Mouse (Mus musculus): ENCODE measurements at regions not wholly inside any gene's neighbourhood (a gene's known extent, or its start where the extent isn't known, plus 50 kb on each side); places are given as distances from the start of the nearest gene placed in this dataset.

DNA sequence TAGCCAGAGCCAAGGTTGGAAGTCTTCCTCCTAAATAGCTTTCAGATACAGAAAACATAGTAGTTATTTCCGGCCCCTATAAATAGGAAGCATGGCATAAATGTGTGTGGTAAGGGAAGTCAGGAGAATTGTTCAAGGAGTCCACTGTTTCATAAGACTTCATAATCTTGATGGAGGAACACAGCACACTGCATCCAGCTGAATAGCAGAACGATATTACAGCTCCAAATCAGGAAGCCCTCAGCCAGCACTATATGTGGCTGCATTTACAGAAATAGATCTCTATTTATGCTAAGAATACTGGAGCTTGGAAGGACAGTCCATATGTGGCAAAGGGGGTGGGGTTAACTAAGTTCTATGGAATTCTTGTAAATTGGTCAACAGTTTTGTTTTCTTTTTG lies 371.1 kb downstream of the Elavl2 start:
- no peak overlapping the region for H3K4me3 ChIP-seq (ENCODE audit: insufficient read depth in 1 of 2, low read depth in 2 of 2, low read length in 2 of 2)
- H3K9me3 ChIP-seq (ENCODE audit: control insufficient read depth, low read length), result no peaks in the 10 kb centered on the region
- no peak for TF ChIP-seq EP300 (IDR thresholded peaks at IDR 0.05; ENCODE audit: low read depth)
- no peak for TF ChIP-seq CTCF (IDR thresholded peaks at IDR 0.05; ENCODE audit: low read depth)
- no peak overlapping the region for H3K4me2 ChIP-seq (ENCODE audit: low read depth)
- ATAC-seq (ENCODE audit: insufficient read depth) (no peak), DNase-seq (ENCODE audit: low read depth in 3 of 3, low spot score in 3 of 3) (no peak)
- 50% methylated on average over 2 of the region's 2 CpGs for WGBS (ENCODE audit: insufficient replicate concordance)
- no peak overlapping the region for H3K27ac ChIP-seq
- no peaks in the 10 kb centered on the region for H3K4me1 ChIP-seq (replicated peaks; ENCODE audit: control insufficient read depth in 2 of 2, insufficient read depth in 2 of 2, low read length in 1 of 2)
- no peak overlapping the region for H3K9ac ChIP-seq (replicated peaks)
- H3K36me3 ChIP-seq (replicated peaks; ENCODE audit: control insufficient read depth, insufficient read depth, low read depth), result no peaks in the 10 kb centered on the region
- H3K27me3 ChIP-seq (ENCODE audit: control insufficient read depth, insufficient read depth, low read length), result no peaks in the 10 kb centered on the region

DNA sequence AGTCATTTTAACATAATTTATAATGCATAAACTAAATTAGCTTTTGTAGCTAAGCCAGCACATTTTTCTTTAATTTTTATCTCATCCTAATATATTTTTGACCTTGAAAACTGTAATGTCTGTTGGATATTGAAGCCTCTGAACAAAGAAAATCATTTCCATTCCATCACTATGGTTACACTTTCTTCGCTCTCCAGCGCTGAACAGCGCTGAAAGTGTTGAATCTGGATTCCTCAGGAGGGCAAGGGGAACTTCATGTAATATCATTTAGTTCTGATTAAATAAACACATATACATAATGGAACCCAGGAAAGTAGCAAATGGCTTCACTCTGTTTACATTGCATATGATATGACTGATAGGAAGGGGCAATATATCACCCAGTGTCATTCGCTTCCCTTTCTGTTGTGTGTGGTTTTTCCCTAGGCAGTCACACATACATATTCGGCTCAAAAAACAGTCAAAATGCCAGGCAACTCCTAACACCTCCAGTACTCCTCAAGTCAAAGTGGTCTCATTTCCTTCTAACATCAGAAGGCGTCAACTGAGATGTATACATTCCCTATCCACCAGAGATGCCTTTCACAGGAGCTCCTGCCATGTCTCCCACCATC lies 372.5 kb downstream of the Elavl2 start:
- Histone ChIP-seq H3K27me3 (ENCODE audit: control insufficient read depth, insufficient read depth, low read length) (no peaks in the 10 kb centered on the region), H3K36me3 (replicated peaks; ENCODE audit: control insufficient read depth, insufficient read depth, low read depth) (no peaks in the 10 kb centered on the region), H3K4me3 (ENCODE audit: insufficient read depth in 1 of 2, low read depth in 2 of 2, low read length in 2 of 2) (no peak overlapping the region), H3K9ac (replicated peaks) (no peak overlapping the region), H3K4me2 (ENCODE audit: low read depth) (no peak overlapping the region), H3K4me1 (replicated peaks; ENCODE audit: control insufficient read depth in 2 of 2, insufficient read depth in 2 of 2, low read length in 1 of 2) (no peaks in the 10 kb centered on the region), H3K27ac (no peak overlapping the region), H3K9me3 (ENCODE audit: control insufficient read depth, low read length) (no peaks in the 10 kb centered on the region)
- no peak for TF ChIP-seq EP300 (IDR thresholded peaks at IDR 0.05; ENCODE audit: low read depth)
- TF ChIP-seq CTCF (IDR thresholded peaks at IDR 0.05; ENCODE audit: low read depth), result no peak
- 56% methylated on average over 6 of the region's 6 CpGs for WGBS (ENCODE audit: insufficient replicate concordance)
- ATAC-seq (ENCODE audit: insufficient read depth), result no peak
- DNase-seq (ENCODE audit: low read depth in 3 of 3, low spot score in 3 of 3), result no peak

DNA sequence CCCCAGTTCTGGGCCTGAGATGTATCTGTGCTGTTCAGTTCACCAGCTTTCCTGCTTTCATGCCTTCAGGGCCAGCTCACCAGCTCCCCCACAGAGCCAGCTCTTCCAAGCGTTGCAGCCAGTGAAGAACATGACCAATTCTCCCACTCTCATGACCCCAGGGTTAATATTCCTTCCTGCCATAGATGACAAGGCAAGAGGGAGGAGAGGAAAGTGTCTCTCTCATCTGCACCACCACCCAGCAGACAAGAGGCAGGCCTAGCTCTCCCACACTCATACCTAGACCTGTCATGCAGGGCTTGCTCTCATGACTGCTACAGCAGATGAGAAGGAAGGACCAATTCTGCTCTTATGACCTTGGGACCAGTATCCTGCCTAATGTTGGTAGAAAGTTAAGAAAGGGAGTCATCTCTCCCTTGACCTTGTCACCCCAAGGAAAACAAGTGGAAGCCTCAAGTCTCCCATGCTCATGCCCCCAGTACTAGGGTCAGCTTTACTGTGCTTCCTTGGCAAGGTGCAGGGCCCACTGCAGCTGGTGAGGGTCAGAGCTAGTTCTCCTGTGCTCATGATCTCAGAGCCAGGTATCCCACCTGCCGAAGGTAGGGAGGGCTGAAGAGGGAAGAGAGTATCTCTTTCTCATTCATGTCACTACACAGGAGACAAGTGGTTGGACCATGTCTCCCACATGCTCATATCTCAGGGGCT lies 404.0 kb downstream of the Elavl2 start:
- Histone ChIP-seq H3K4me3 (ENCODE audit: insufficient read depth in 1 of 2, low read depth in 2 of 2, low read length in 2 of 2) (no peak overlapping the region), H3K4me1 (replicated peaks; ENCODE audit: control insufficient read depth in 2 of 2, insufficient read depth in 2 of 2, low read length in 1 of 2) (no peaks in the 10 kb centered on the region), H3K9me3 (ENCODE audit: control insufficient read depth, low read length) (no peaks in the 10 kb centered on the region), H3K27me3 (ENCODE audit: control insufficient read depth, insufficient read depth, low read length) (no peaks in the 10 kb centered on the region), H3K36me3 (replicated peaks; ENCODE audit: control insufficient read depth, insufficient read depth, low read depth) (no peaks in the 10 kb centered on the region), H3K9ac (replicated peaks) (no peak overlapping the region), H3K27ac (no peak overlapping the region), H3K4me2 (ENCODE audit: low read depth) (no peak overlapping the region)
- ATAC-seq (ENCODE audit: insufficient read depth) (no peak), DNase-seq (ENCODE audit: low read depth in 3 of 3, low spot score in 3 of 3) (no peak)
- TF ChIP-seq EP300 (IDR thresholded peaks at IDR 0.05; ENCODE audit: low read depth), result no peak
- TF ChIP-seq CTCF (IDR thresholded peaks at IDR 0.05; ENCODE audit: low read depth), result no peak
- 58% methylated on average over 2 of the region's 2 CpGs for WGBS (ENCODE audit: insufficient replicate concordance)

DNA sequence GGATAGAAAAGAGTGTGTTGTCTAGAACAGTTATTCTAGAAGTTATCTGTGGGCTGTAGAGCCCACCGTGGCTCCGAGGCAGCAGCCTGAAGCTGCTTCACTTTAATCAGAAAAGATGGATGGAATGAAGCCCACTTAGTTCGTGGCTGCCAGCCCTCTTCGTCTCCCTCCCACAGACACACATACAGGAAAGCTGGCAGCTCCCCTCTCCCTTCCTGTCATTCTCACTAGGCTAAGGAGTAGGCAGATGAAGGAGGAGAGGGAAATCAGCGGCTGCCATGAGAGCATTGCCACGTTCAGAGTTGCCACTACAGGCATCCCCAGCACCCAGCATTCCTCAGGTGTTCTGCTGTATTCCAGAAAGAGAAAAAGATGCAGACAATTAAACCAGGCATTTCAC lies 435.9 kb downstream of the Elavl2 start:
- ATAC-seq (ENCODE audit: insufficient read depth) (no peak), DNase-seq (ENCODE audit: low read depth in 3 of 3, low spot score in 3 of 3) (no peak)
- Histone ChIP-seq H3K36me3 (replicated peaks; ENCODE audit: control insufficient read depth, insufficient read depth, low read depth) (no peaks in the 10 kb centered on the region), H3K27me3 (ENCODE audit: control insufficient read depth, insufficient read depth, low read length) (no peaks in the 10 kb centered on the region), H3K9ac (replicated peaks) (no peak overlapping the region), H3K4me1 (replicated peaks; ENCODE audit: control insufficient read depth in 2 of 2, insufficient read depth in 2 of 2, low read length in 1 of 2) (no peaks in the 10 kb centered on the region), H3K4me3 (ENCODE audit: insufficient read depth in 1 of 2, low read depth in 2 of 2, low read length in 2 of 2) (no peak overlapping the region), H3K4me2 (ENCODE audit: low read depth) (no peak overlapping the region), H3K9me3 (ENCODE audit: control insufficient read depth, low read length) (no peaks in the 10 kb centered on the region), H3K27ac (no peak overlapping the region)
- 43% methylated on average over 6 of the region's 6 CpGs for WGBS (ENCODE audit: insufficient replicate concordance)
- TF ChIP-seq EP300 (IDR thresholded peaks at IDR 0.05; ENCODE audit: low read depth), result no peak
- TF ChIP-seq CTCF (IDR thresholded peaks at IDR 0.05; ENCODE audit: low read depth), result no peak

DNA sequence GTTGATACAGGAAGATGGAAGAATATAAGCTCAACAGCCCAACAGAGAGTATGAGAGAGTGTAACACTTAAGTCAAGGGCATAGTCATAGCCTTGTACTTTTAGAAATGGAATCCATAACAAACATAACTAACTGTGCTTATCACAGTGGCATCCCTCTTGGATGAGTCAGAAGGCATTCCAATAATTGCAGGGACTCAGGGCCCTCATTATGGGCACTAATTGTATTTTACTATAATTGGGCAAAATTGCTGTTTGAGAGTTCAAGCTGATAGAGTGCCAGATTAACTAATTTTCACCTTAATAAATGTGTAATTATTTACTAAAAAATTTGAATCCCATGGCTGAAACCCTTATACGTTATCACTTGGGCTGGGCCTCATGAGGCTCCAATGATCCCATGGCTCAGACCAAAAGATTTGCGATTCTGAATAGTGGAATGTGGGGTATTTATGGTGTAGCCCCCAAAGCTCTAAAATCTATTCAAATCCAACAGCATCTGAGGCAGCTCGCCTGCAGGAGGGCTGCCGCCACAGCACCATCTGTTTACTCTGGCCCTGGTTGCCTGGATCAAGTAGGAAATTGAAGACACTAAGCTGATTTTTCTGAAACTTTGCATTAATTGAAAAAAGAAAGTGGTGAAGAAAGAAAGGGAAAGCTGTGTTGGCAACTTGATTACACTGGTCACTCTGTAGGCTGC lies 456.7 kb downstream of the Elavl2 start:
- no peak for ATAC-seq (ENCODE audit: insufficient read depth)
- H3K4me2 ChIP-seq (ENCODE audit: low read depth), result no peak overlapping the region
- H3K4me3 ChIP-seq (ENCODE audit: insufficient read depth in 1 of 2, low read depth in 2 of 2, low read length in 2 of 2), result no peak overlapping the region
- no peaks in the 10 kb centered on the region for H3K36me3 ChIP-seq (replicated peaks; ENCODE audit: control insufficient read depth, insufficient read depth, low read depth)
- no peak overlapping the region for H3K27ac ChIP-seq
- H3K4me1 ChIP-seq (replicated peaks; ENCODE audit: control insufficient read depth in 2 of 2, insufficient read depth in 2 of 2, low read length in 1 of 2), result no peaks in the 10 kb centered on the region
- no peaks in the 10 kb centered on the region for H3K9me3 ChIP-seq (ENCODE audit: control insufficient read depth, low read length)
- H3K27me3 ChIP-seq (ENCODE audit: control insufficient read depth, insufficient read depth, low read length), result no peaks in the 10 kb centered on the region
- no peak overlapping the region for H3K9ac ChIP-seq (replicated peaks)
- 56% methylated on average over 4 of the region's 4 CpGs for WGBS (ENCODE audit: insufficient replicate concordance)
- TF ChIP-seq EP300 (IDR thresholded peaks at IDR 0.05; ENCODE audit: low read depth), result no peak
- TF ChIP-seq CTCF (IDR thresholded peaks at IDR 0.05; ENCODE audit: low read depth), result no peak
- DNase-seq (ENCODE audit: low read depth in 3 of 3, low spot score in 3 of 3), result no peak

Measured in liver, embryonic 14.5 days (tissue).